Mouse (Mus musculus): ENCODE data around the gene Prkag2.
A peak's percentile ranks its signal among the peaks of the same experiment; 100 is the strongest.
"Not testable (repeated sequence)": the region's sequence is repeated elsewhere in the genome, so short reads cannot be mapped to it uniquely, and the experiment has no call there.

Gene Prkag2

GRCm38 (mm10) chr5:25083816-25084215 lies 16.6 kb downstream of the Prkag2 start:
- TF ChIP-seq CTCF (conservative IDR thresholded peaks at IDR 0.05; ENCODE audit: low read length) (no peak), NANOG (IDR thresholded peaks at IDR 0.05; ENCODE audit: borderline replicate concordance, low read length) (no peak), POU5F1 (IDR thresholded peaks at IDR 0.05; ENCODE audit: borderline replicate concordance, low read length) (no peak)
- Histone ChIP-seq H3K27me3 (ENCODE audit: insufficient read depth, low read length) (peaks cover 18% of the 10 kb centered on the region), H3K4me1 (replicated peaks; ENCODE audit: low read depth, low read length) (peaks cover 10% of the 10 kb centered on the region; the same call in 1 of the 2 replicates), H3K9me3 (ENCODE audit: low read length) (no peaks in the 10 kb centered on the region), H3K4me3 (replicated peaks; ENCODE audit: low read length) (no peak overlapping the region), H3K36me3 (ENCODE audit: insufficient read depth, low read length) (no peaks in the 10 kb centered on the region)

- no peak for TF ChIP-seq NANOG (IDR thresholded peaks at IDR 0.05; ENCODE audit: borderline replicate concordance, low read length)
- TF ChIP-seq CTCF (conservative IDR thresholded peaks at IDR 0.05; ENCODE audit: low read length), result peak; percentile 68
- H3K4me1 ChIP-seq (replicated peaks; ENCODE audit: low read depth, low read length), result peaks cover 10% of the 10 kb centered on the region; the same call in 1 of the 2 replicates
- no peaks in the 10 kb centered on the region for H3K36me3 ChIP-seq (ENCODE audit: insufficient read depth, low read length)
- no peaks in the 10 kb centered on the region for H3K9me3 ChIP-seq (ENCODE audit: low read length)
- H3K27me3 ChIP-seq (ENCODE audit: insufficient read depth, low read length), result peaks cover 18% of the 10 kb centered on the region
- H3K4me3 ChIP-seq (replicated peaks; ENCODE audit: low read length), result no peak overlapping the region
Observed at GRCm38 (mm10) chr5:25082542-25082941, 17.9 kb downstream of the Prkag2 start.

- Histone ChIP-seq H3K4me1 (replicated peaks; ENCODE audit: low read depth, low read length) (peaks cover 10% of the 10 kb centered on the region; the same call in 1 of the 2 replicates), H3K4me3 (replicated peaks; ENCODE audit: low read length) (0 out of 2 replicates have a peak overlapping the region, but pooled peaks have one; percentile 32), H3K9me3 (ENCODE audit: low read length) (no peaks in the 10 kb centered on the region), H3K27me3 (ENCODE audit: insufficient read depth, low read length) (peaks cover 18% of the 10 kb centered on the region), H3K36me3 (ENCODE audit: insufficient read depth, low read length) (no peaks in the 10 kb centered on the region)
- TF ChIP-seq NANOG (IDR thresholded peaks at IDR 0.05; ENCODE audit: borderline replicate concordance, low read length) (no peak), CTCF (conservative IDR thresholded peaks at IDR 0.05; ENCODE audit: low read length) (no peak), POU5F1 (IDR thresholded peaks at IDR 0.05; ENCODE audit: borderline replicate concordance, low read length) (no peak)
Observed at GRCm38 (mm10) chr5:25081545-25081944, 18.9 kb downstream of the Prkag2 start.

GRCm38 (mm10) chr5:25080994-25081393 lies 19.4 kb downstream of the Prkag2 start:
- Histone ChIP-seq H3K9me3 (ENCODE audit: low read length) (no peaks in the 10 kb centered on the region), H3K4me3 (replicated peaks; ENCODE audit: low read length) (no peak overlapping the region), H3K36me3 (ENCODE audit: insufficient read depth, low read length) (no peaks in the 10 kb centered on the region), H3K4me1 (replicated peaks; ENCODE audit: low read depth, low read length) (peaks cover 10% of the 10 kb centered on the region; the same call in 1 of the 2 replicates), H3K27me3 (ENCODE audit: insufficient read depth, low read length) (peaks cover 18% of the 10 kb centered on the region)
- TF ChIP-seq CTCF (conservative IDR thresholded peaks at IDR 0.05; ENCODE audit: low read length) (no peak), POU5F1 (IDR thresholded peaks at IDR 0.05; ENCODE audit: borderline replicate concordance, low read length) (no peak), NANOG (IDR thresholded peaks at IDR 0.05; ENCODE audit: borderline replicate concordance, low read length) (no peak)

- TF ChIP-seq NANOG (IDR thresholded peaks at IDR 0.05; ENCODE audit: borderline replicate concordance, low read length), result no peak
- no peak for TF ChIP-seq POU5F1 (IDR thresholded peaks at IDR 0.05; ENCODE audit: borderline replicate concordance, low read length)
- no peak for TF ChIP-seq CTCF (conservative IDR thresholded peaks at IDR 0.05; ENCODE audit: low read length)
- H3K27me3 ChIP-seq (ENCODE audit: insufficient read depth, low read length), result peaks cover 18% of the 10 kb centered on the region
- peaks cover 10% of the 10 kb centered on the region; the same call in 1 of the 2 replicates for H3K4me1 ChIP-seq (replicated peaks; ENCODE audit: low read depth, low read length)
- H3K36me3 ChIP-seq (ENCODE audit: insufficient read depth, low read length), result no peaks in the 10 kb centered on the region
- no peak overlapping the region for H3K4me3 ChIP-seq (replicated peaks; ENCODE audit: low read length)
- H3K9me3 ChIP-seq (ENCODE audit: low read length), result no peaks in the 10 kb centered on the region
Observed at GRCm38 (mm10) chr5:25080438-25080945, 19.9 kb downstream of the Prkag2 start.

GRCm38 (mm10) chr5:25079766-25080265 lies 20.6 kb downstream of the Prkag2 start:
- Histone ChIP-seq H3K36me3 (ENCODE audit: insufficient read depth, low read length) (no peaks in the 10 kb centered on the region), H3K4me1 (replicated peaks; ENCODE audit: low read depth, low read length) (peaks cover 10% of the 10 kb centered on the region; the same call in 1 of the 2 replicates), H3K9me3 (ENCODE audit: low read length) (no peaks in the 10 kb centered on the region), H3K4me3 (replicated peaks; ENCODE audit: low read length) (no peak overlapping the region), H3K27me3 (ENCODE audit: insufficient read depth, low read length) (peaks cover 18% of the 10 kb centered on the region)
- TF ChIP-seq POU5F1 (IDR thresholded peaks at IDR 0.05; ENCODE audit: borderline replicate concordance, low read length) (no peak), NANOG (IDR thresholded peaks at IDR 0.05; ENCODE audit: borderline replicate concordance, low read length) (no peak), CTCF (conservative IDR thresholded peaks at IDR 0.05; ENCODE audit: low read length) (no peak)

GRCm38 (mm10) chr5:25077873-25078651 lies 22.4 kb downstream of the Prkag2 start:
- TF ChIP-seq CTCF (conservative IDR thresholded peaks at IDR 0.05; ENCODE audit: low read length), result no peak
- TF ChIP-seq POU5F1 (IDR thresholded peaks at IDR 0.05; ENCODE audit: borderline replicate concordance, low read length), result no peak
- no peak for TF ChIP-seq NANOG (IDR thresholded peaks at IDR 0.05; ENCODE audit: borderline replicate concordance, low read length)
- H3K27me3 ChIP-seq (ENCODE audit: insufficient read depth, low read length), result peaks cover 18% of the 10 kb centered on the region
- no peaks in the 10 kb centered on the region for H3K36me3 ChIP-seq (ENCODE audit: insufficient read depth, low read length)
- H3K4me1 ChIP-seq (replicated peaks; ENCODE audit: low read depth, low read length), result peaks cover 10% of the 10 kb centered on the region; the same call in 1 of the 2 replicates
- H3K4me3 ChIP-seq (replicated peaks; ENCODE audit: low read length), result no peak overlapping the region
- no peaks in the 10 kb centered on the region for H3K9me3 ChIP-seq (ENCODE audit: low read length)

- H3K36me3 ChIP-seq (ENCODE audit: insufficient read depth, low read length); H3K9me3 ChIP-seq (ENCODE audit: low read length); H3K4me3 ChIP-seq (replicated peaks; ENCODE audit: low read length); H3K4me1 ChIP-seq (replicated peaks; ENCODE audit: low read depth, low read length): not testable (repeated sequence)
- peaks cover 18% of the 10 kb centered on the region for H3K27me3 ChIP-seq (ENCODE audit: insufficient read depth, low read length)
Observed at GRCm38 (mm10) chr5:25077258-25077657, 23.2 kb downstream of the Prkag2 start.

Data from E14TG2a.4 (cell line).